Mouse (Mus musculus): ENCODE measurements at regions not wholly inside any gene's neighbourhood (a gene's known extent, or its start where the extent isn't known, plus 50 kb on each side); places are given as distances from the start of the nearest gene placed in this dataset.

DNA sequence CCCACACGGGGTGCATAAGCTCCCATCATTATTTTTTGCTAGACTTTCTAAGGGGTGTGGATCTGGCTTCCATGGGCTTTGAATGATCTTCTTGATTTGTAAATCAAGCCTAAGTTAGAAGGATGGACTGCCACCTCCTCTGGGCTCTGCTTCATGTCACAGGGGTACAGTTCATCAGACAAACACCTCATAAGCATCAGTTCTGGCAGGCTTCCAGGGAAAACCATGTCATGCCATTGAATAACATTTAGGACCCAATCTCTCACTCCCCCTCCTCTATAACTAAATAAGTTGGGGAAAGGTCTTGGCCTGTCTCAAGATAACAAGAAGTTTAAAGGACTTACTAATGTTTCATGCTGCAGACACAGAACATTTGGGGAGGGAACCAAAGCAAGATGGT, 115.0 kb downstream of the Gm10295 start:
- no peak for ATAC-seq (ENCODE audit: extremely low read depth, insufficient number of reproducible peaks, low FRiP score, low TSS enrichment)

GRCm38 (mm10) chr7:71234176-71234769, 117.0 kb downstream of the Gm10295 start:
- 76% methylated on average over 5 of the region's 5 CpGs for WGBS
- Histone ChIP-seq H3K27ac (replicated peaks) (peak overlapping the region; percentile 67; the same call in 1 of the 2 replicates), H3K4me3 (no peak overlapping the region), H3K4me1 (peaks cover 57% of the 10 kb centered on the region), H3K9me3 (no peaks in the 10 kb centered on the region), H3K9ac (no peak overlapping the region), H3K27me3 (replicated peaks) (0 out of 2 replicates have a peak, but pooled peaks cover 7% of the 10 kb centered on the region), H3K4me2 (no peak overlapping the region), H3K36me3 (no peaks in the 10 kb centered on the region)
- no peak for ATAC-seq (ENCODE audit: extremely low read depth, insufficient number of reproducible peaks, low FRiP score, low TSS enrichment)

More for the DNA sequence above, 115.0 kb downstream of the Gm10295 start:
- Histone ChIP-seq H3K4me2 (no peak overlapping the region; the same call in 1 of the 2 replicates), H3K9ac (no peak overlapping the region), H3K9me3 (no peaks in the 10 kb centered on the region), H3K27me3 (replicated peaks) (peaks cover 7% of the 10 kb centered on the region; the same call in 1 of the 2 replicates), H3K36me3 (no peaks in the 10 kb centered on the region), H3K4me1 (peaks cover 54% of the 10 kb centered on the region), H3K27ac (replicated peaks) (0 out of 2 replicates have a peak overlapping the region, but pooled peaks have one; percentile 0), H3K4me3 (no peak overlapping the region)
- 50% methylated on average over 1 of the region's 1 CpGs for WGBS

DNA sequence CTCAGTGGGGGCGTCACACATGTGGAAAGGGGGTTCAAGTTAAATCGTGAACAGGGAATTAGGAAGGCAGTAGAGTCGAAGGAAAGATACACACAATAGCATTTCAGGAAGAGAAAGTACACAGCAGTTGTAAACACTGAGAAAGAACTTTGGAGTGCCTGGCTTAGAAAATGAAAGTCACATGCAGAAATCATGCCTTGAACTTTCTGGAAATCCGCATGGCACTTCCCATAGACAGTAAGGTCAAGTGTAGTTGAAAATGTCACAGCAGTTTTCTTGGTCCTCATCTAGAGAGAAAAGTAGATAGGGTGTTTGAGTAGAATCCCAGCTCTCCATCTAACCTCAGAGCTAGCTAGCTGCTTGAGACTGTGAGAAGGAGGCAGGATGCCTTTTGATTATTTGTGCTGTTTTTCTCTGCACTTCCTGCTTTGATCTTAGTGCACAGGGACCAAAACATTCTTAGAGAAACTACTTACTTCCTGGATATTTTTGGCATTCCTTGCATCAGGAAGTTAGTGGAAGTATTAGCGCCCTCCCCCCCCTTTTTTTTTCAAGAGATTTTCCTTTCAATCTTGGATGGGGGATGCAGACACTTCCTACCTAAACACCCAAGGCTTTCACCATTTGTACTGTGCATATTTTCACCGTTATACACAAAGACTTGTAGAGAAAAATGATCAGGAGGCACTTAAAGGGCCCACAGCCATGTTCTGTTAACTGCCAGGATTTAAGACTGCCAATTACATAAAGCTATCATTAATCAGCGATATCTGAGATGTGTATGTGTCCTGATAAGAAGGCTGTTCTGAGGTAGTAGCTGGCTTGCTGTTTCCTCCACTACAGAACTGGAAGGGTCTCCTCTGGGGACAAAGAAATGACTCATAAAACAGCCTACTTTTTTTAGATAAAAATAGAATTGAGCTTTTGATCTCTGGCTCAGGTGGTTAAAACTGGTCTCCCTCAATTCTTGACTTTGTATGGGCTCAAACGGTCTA, 118.2 kb downstream of the Gm10295 start:
- Histone ChIP-seq H3K4me3 (no peak overlapping the region), H3K4me2 (no peak overlapping the region), H3K9me3 (no peaks in the 10 kb centered on the region), H3K27me3 (replicated peaks) (0 out of 2 replicates have a peak, but pooled peaks cover 7% of the 10 kb centered on the region), H3K36me3 (no peaks in the 10 kb centered on the region), H3K27ac (replicated peaks) (peak overlapping the region; percentile 67), H3K9ac (no peak overlapping the region), H3K4me1 (peaks cover 52% of the 10 kb centered on the region)
- 65% methylated on average over 8 of the region's 8 CpGs for WGBS
- ATAC-seq (ENCODE audit: extremely low read depth, insufficient number of reproducible peaks, low FRiP score, low TSS enrichment): no peak

DNA sequence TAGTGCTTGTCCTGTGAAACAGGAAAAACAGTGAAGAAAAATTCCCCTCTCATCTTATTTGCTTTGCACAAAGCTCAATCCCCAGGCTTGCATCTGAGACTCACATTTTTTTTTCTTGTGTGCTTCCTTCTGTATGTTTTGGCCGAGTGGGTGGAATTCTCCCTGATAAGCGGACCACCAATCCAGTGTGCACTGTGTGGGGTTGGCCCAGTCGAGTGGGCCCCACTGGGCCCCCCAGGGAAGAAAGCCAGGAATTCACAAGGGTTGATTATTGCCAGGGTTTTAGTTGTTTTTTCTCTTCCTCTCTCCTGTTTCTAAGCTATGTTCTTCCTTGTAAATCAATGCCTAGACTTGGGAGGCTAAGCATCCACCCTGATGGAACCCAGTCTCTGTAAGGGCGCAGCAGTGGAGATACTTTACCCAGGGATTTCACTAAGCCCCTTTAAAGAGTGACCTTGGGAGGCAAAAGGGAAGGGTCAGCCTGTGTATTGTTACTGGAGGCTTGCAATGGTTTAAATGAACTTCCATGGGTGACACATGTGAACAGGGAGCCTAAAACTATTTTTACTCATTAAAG, 120.3 kb downstream of the Gm10295 start:
- Histone ChIP-seq H3K27me3 (replicated peaks) (0 out of 2 replicates have a peak, but pooled peaks cover 7% of the 10 kb centered on the region), H3K4me2 (no peak overlapping the region), H3K27ac (replicated peaks) (peak overlapping the region; percentile 70), H3K4me1 (peaks cover 41% of the 10 kb centered on the region), H3K9me3 (no peaks in the 10 kb centered on the region), H3K4me3 (no peak overlapping the region), H3K9ac (no peak overlapping the region), H3K36me3 (no peaks in the 10 kb centered on the region)
- WGBS: 34% methylated on average over 4 of the region's 4 CpGs
- ATAC-seq (ENCODE audit: extremely low read depth, insufficient number of reproducible peaks, low FRiP score, low TSS enrichment): peak; percentile 78; the same call in 1 of the 2 replicates

GRCm38 (mm10) chr7:71229183-71229582, 122.1 kb downstream of the Gm10295 start:
- Histone ChIP-seq H3K9ac (no peak overlapping the region), H3K4me2 (no peak overlapping the region), H3K4me3 (no peak overlapping the region), H3K9me3 (no peaks in the 10 kb centered on the region), H3K27me3 (replicated peaks) (no peaks in the 10 kb centered on the region), H3K36me3 (no peaks in the 10 kb centered on the region), H3K4me1 (peaks cover 32% of the 10 kb centered on the region), H3K27ac (replicated peaks) (peak overlapping the region; percentile 32; the same call in 1 of the 2 replicates)
- no peak for ATAC-seq (ENCODE audit: extremely low read depth, insufficient number of reproducible peaks, low FRiP score, low TSS enrichment)
- 57% methylated on average over 3 of the region's 3 CpGs for WGBS

DNA sequence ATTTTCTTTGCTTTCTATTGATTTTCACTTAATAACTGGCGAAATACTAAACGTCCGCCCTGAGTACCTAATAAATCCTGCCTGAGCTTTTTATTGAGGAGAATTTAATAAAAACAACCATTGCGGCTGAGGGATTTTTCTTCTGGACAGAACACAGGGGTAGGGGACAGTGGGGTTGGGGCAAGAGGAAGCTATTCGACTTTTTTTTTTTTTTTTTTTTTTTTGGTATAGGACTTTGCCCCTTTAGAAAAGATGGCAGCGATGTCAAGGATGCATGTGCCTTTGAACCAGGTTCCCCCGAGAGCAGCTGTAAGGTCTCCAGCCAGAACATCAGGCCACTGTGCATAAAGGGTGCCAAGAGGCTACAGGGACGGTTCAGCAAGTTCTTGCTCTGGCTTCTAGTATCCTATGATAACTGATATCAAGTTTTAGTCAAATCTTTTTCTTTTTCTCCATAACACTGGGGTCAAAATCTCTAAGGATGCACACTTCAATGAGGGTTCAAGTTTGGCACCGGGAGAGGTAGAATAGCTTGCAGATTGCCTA, 126.9 kb downstream of the Gm10295 start:
- Histone ChIP-seq H3K4me2 (no peak overlapping the region), H3K27ac (replicated peaks) (no peak overlapping the region)
- 81% methylated on average over 9 of the region's 9 CpGs for WGBS

GRCm38 (mm10) chr7:71223513-71224319, 127.6 kb downstream of the Gm10295 start:
- no peaks in the 10 kb centered on the region for H3K36me3 ChIP-seq
- H3K4me1 ChIP-seq: no peaks in the 10 kb centered on the region
- no peak overlapping the region for H3K4me3 ChIP-seq
- no peak overlapping the region for H3K9ac ChIP-seq
- H3K4me2 ChIP-seq: no peak overlapping the region
- 76% methylated on average over 17 of the region's 17 CpGs for WGBS
- H3K9me3 ChIP-seq: no peaks in the 10 kb centered on the region
- no peak overlapping the region for H3K27ac ChIP-seq (replicated peaks)
- ATAC-seq (ENCODE audit: extremely low read depth, insufficient number of reproducible peaks, low FRiP score, low TSS enrichment): no peak
- no peaks in the 10 kb centered on the region for H3K27me3 ChIP-seq (replicated peaks)

More for the DNA sequence above, 126.9 kb downstream of the Gm10295 start:
- Histone ChIP-seq H3K9ac (no peak overlapping the region), H3K4me3 (no peak overlapping the region), H3K36me3 (no peaks in the 10 kb centered on the region), H3K4me1 (no peaks in the 10 kb centered on the region), H3K27me3 (replicated peaks) (no peaks in the 10 kb centered on the region), H3K9me3 (no peaks in the 10 kb centered on the region)
- ATAC-seq (ENCODE audit: extremely low read depth, insufficient number of reproducible peaks, low FRiP score, low TSS enrichment): no peak

DNA sequence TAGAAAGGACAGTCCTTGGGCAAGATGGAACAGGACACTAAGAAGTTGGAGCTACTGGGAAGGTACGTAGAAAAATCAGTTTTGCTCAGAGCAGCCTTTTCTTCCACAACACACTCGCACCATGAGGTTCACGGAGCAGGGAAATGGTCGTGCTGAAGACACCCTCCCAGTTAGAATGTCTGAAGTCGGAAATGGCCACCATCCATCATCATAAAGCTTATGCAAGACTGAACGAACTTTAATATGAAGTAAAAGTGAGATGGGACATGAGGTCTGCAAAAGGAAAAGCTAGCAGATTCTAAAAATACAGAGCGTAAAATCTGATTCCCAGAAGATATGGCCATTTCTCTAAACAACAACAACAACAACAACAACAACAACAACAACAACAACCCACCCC, 133.9 kb downstream of the Gm10295 start:
- peaks cover 11% of the 10 kb centered on the region for H3K4me1 ChIP-seq
- ATAC-seq (ENCODE audit: extremely low read depth, insufficient number of reproducible peaks, low FRiP score, low TSS enrichment): no peak
- H3K4me3 ChIP-seq: no peak overlapping the region
- 64% methylated on average over 7 of the region's 7 CpGs for WGBS
- H3K4me2 ChIP-seq: no peak overlapping the region
- no peaks in the 10 kb centered on the region for H3K36me3 ChIP-seq
- no peaks in the 10 kb centered on the region for H3K9me3 ChIP-seq
- H3K27me3 ChIP-seq (replicated peaks): no peaks in the 10 kb centered on the region
- H3K27ac ChIP-seq (replicated peaks): peak overlapping the region; percentile 42; the same call in 1 of the 2 replicates
- no peak overlapping the region for H3K9ac ChIP-seq

DNA sequence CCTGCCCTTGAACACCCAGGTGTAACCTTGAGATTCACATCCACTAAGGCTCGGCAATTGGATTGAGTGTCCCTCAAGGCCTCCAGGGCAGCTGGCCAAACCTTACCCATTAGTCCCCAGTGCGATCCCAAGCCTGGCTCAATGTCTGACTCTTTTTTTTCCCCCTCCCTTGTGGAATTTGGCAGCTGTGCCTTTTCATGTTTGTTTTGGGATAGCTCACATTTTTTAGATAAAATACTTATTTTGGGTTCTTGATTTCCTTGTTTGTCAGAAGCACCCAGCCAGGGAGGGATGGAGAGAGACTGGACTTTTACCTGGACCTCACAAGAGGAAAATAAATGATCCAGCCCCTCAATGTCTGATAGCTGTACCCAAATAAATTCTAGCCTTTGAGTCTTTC, 134.5 kb downstream of the Gm10295 start:
- 27% methylated on average over 2 of the region's 2 CpGs for WGBS
- no peaks in the 10 kb centered on the region for H3K9me3 ChIP-seq
- H3K27me3 ChIP-seq (replicated peaks): no peaks in the 10 kb centered on the region
- ATAC-seq (ENCODE audit: extremely low read depth, insufficient number of reproducible peaks, low FRiP score, low TSS enrichment): no peak
- peaks cover 11% of the 10 kb centered on the region for H3K4me1 ChIP-seq
- peak overlapping the region; percentile 42; the same call in 1 of the 2 replicates for H3K27ac ChIP-seq (replicated peaks)
- H3K9ac ChIP-seq: no peak overlapping the region
- no peak overlapping the region for H3K4me2 ChIP-seq
- no peak overlapping the region for H3K4me3 ChIP-seq
- H3K36me3 ChIP-seq: no peaks in the 10 kb centered on the region

DNA sequence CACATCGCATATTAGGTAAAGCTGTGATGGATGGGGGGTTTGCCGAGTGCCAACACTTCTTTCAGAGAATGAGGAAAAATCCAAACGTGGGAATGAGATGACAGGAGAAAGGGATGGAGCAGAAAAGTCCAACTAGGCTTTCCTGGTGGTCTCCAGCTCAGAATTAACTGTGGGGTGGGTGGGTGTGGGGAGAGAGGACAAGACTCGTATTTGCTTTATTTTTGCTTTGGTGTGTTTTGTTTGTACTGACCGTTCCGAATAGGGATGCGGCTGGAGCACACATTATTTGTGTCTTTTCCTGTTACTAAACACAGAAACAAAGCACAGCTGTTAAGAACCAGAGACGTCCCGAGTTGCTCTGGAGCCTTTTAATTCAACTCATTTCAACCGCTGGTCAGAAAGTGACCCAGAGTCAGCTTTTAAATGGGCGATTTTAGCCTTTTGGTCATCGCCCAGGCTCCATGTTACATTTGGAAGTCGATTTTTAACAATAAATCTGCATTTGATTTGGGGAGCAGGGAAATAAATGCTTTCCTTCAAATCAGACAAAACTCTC, 136.7 kb downstream of the Gm10295 start:
- Histone ChIP-seq H3K4me3 (no peak overlapping the region), H3K9me3 (no peaks in the 10 kb centered on the region), H3K27me3 (replicated peaks) (no peaks in the 10 kb centered on the region), H3K36me3 (no peaks in the 10 kb centered on the region), H3K4me2 (no peak overlapping the region), H3K4me1 (peaks cover 11% of the 10 kb centered on the region), H3K27ac (replicated peaks) (no peak overlapping the region), H3K9ac (no peak overlapping the region)
- WGBS: 65% methylated on average over 13 of the region's 13 CpGs
- no peak for ATAC-seq (ENCODE audit: extremely low read depth, insufficient number of reproducible peaks, low FRiP score, low TSS enrichment)

All from heart, embryonic 13.5 days (tissue).